Mouse (Mus musculus) c-Kit-negative CD71-positive TER-119-positive erythroid progenitor cells, embryonic 14.5 days (primary cell): Measurements from ENCODE around the gene Mapkapk5.

ENCODE experiments used
- DNase-seq: peaks from one replicate; pipeline ENCODE4 v3.0.0-alpha.2; 2013; ENCODE audit warnings: low read depth, low spot score

Mapkapk5 gene

DNA sequence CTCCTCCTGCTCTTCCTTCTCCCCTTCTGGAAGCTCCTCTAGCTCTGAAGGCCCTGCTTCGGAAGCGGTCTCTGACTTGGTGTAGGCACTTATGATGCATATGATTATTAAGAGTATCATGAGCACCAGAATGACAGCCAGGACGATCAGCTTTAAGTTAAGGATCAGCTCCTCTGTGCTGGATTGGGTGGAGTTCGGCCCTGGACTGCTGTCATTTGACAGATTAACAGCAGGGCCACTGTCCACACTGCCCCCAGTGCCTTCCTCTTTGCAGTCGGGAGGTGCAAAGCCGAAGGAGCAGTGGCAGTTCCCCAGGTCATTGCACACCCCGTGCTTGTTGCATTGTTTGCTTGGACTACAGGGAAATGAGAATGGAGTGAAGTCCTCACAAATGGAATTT lies 45.0 kb downstream of the Mapkapk5 start:
- DNase-seq, result no peak

DNA sequence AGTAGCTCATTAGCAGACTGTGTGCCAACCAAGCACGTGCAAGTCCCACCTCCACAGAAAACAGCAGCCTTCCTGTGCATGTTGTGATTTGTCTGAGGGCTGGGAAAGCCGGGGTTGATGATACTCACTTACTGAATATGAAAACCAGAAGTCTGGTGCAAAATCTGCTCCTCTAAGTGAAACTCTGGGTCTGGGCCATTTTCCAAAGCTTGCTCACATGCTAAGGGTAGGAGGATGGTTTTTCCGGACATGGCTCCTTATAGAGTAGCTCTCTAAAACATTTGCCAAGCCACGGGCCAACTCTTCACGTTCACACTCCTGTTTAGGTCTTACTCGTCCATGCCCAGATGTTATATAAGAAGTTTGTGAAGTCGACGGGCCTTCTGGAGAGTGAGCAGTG lies 52.4 kb downstream of the Mapkapk5 start:
- no peak for DNase-seq

DNA sequence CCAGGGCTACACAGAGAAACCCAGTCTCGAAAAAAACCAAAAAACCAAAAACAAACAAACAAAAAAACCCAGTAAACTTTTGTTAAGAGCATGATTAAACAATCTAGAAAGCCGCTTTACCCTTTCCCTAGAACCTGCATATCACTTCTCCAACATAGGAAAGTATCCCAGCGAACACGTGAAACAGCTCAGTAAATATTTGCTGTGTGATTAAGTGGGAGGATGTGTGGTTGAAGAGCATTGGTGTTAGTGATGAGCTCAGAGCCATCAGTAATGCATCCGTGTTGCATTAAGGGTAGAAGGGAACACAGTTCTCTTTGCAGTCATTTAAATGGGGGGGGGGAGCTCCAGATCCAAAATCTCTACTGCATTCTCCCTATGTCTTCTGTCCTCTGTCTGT lies 60.9 kb downstream of the Mapkapk5 start:
- no peak for DNase-seq

DNA sequence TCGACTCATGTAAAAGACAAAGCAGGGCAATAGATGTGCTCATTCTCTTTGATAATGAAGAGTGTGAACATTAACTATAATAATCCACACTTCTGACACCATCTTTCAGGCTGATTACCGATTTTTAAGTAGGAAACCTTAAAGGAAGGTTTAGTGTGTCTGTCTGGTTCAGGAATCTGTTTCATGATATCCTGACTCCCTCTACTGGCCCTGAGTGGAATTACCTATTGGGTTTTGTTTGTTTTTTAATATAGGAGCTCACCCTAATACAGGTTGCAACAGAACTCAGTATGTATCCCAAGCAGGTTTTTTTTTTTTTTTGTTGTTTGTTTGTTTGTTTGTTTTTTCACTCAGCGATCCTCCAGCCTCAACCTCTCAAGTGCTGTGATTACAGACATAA lies 68.0 kb downstream of the Mapkapk5 start:
- peak; percentile 68 for DNase-seq

DNA sequence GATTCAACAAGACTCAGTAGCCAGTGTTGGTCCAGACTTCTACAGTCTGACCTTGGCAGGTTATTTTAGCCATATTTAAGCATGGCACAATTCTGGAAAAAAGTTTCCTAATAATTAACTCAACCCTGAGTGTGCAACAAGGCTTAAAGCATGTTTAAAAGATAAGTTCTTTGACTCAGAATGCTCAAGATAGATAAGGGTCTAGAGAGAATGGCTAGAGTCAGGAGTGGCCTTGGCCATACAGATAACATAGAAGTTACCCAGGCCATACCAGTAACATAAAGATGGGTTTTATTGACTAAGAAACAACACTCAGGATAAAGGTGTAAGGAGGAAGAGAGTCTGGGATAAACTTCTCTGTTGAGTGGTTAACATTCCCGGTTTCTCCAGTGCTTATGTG lies 69.7 kb downstream of the Mapkapk5 start:
- DNase-seq, result no peak
